9 mouse cellular contexts compared by ENCODE assay signal in genomic region chr11:88555902-88556549, GRCm38 (mm10).
A peak's percentile ranks its signal among the peaks of the same experiment; 100 is the strongest.
DNase-seq lines count a peak whose midpoint lies in the region; ATAC-seq and TF ChIP-seq lines count a peak whose summit lies in the region.
"Had no signal": no experiment of that assay in that cellular context is flagged by ENCODE, and none has a peak within 500 bp of the region (broad histone marks: within the 10 kb centered on the region; RNA-seq: fewer than 3 reads in every experiment).

No protein-coding gene starts in this region.

- no peak overlapping the region for H3K4me2 ChIP-seq in forebrain, embryonic 12.5 days
- H3K4me2 ChIP-seq in hindbrain, postnatal 0 days (ENCODE audit: low read depth, low read length), result no peak overlapping the region
- H3K4me2 ChIP-seq in liver, embryonic 14.5 days (ENCODE audit: low read depth), result no peak overlapping the region

- no peaks in the 10 kb centered on the region for H3K27me3 ChIP-seq in forebrain, embryonic 12.5 days
- H3K27me3 ChIP-seq in hindbrain, postnatal 0 days (ENCODE audit: insufficient read depth, low read length), result no peaks in the 10 kb centered on the region
- H3K27me3 ChIP-seq in liver, embryonic 14.5 days (ENCODE audit: control insufficient read depth, insufficient read depth, low read length), result no peaks in the 10 kb centered on the region
- H3K27me3 ChIP-seq: Patski had no signal

- H3K36me3 ChIP-seq in forebrain, embryonic 12.5 days (replicated peaks), result no peaks in the 10 kb centered on the region
- H3K36me3 ChIP-seq in hindbrain, postnatal 0 days (ENCODE audit: insufficient read depth, low read length), result no peaks in the 10 kb centered on the region
- H3K36me3 ChIP-seq in liver, embryonic 14.5 days (replicated peaks; ENCODE audit: control insufficient read depth, insufficient read depth, low read depth), result no peaks in the 10 kb centered on the region

- H3K4me1 ChIP-seq in forebrain, embryonic 12.5 days, result peaks cover 92% of the 10 kb centered on the region
- H3K4me1 ChIP-seq in hindbrain, postnatal 0 days (ENCODE audit: insufficient read depth, low read length), result peaks cover 45% of the 10 kb centered on the region
- peaks cover 40 to 75% of the 10 kb centered on the region in 2 experiments for H3K4me1 ChIP-seq in liver, embryonic 14.5 days (replicated peaks; ENCODE audit: control insufficient read depth in 2 of 2, insufficient read depth in 2 of 2, low read length in 1 of 2)

- no peak for TF ChIP-seq EP300 in liver, embryonic 14.5 days (IDR thresholded peaks at IDR 0.05; ENCODE audit: low read depth)

- TF ChIP-seq CTCF in hindbrain, postnatal 0 days (IDR thresholded peaks at IDR 0.05; ENCODE audit: low read depth), result no peak
- no peak for TF ChIP-seq CTCF in liver, embryonic 14.5 days (IDR thresholded peaks at IDR 0.05; ENCODE audit: low read depth)

- H3K27ac ChIP-seq in forebrain, embryonic 12.5 days, result peak overlapping the region; percentile 63
- H3K27ac ChIP-seq in hindbrain, postnatal 0 days, result peak overlapping the region; percentile 52
- peak overlapping the region; percentile 22; the same call in 1 of the 2 replicates for H3K27ac ChIP-seq in liver, embryonic 14.5 days

- 57% methylated on average over 6 of the region's 6 CpGs for WGBS in forebrain, embryonic 12.5 days
- 51% methylated on average over 6 of the region's 6 CpGs for WGBS in hindbrain, postnatal 0 days
- 47% methylated on average over 6 of the region's 6 CpGs for WGBS in liver, embryonic 14.5 days (ENCODE audit: insufficient replicate concordance)

- H3K4me3 ChIP-seq in forebrain, embryonic 12.5 days (replicated peaks), result no peak overlapping the region
- H3K4me3 ChIP-seq in hindbrain, postnatal 0 days (ENCODE audit: low read length), result no peak overlapping the region
- no peak overlapping the region for H3K4me3 ChIP-seq in liver, embryonic 14.5 days (ENCODE audit: insufficient read depth in 1 of 2, low read depth in 2 of 2, low read length in 2 of 2)

- H3K9me3 ChIP-seq in forebrain, embryonic 12.5 days, result no peaks in the 10 kb centered on the region
- no peaks in the 10 kb centered on the region for H3K9me3 ChIP-seq in hindbrain, postnatal 0 days (ENCODE audit: low read length)
- H3K9me3 ChIP-seq in liver, embryonic 14.5 days (ENCODE audit: control insufficient read depth, low read length), result no peaks in the 10 kb centered on the region

- peak; percentile 55 for DNase-seq in gastrocnemius, postnatal 25 days
- no peak for DNase-seq in gastrocnemius, postnatal 10 days
- DNase-seq in hindbrain, postnatal 0 days (ENCODE audit: low spot score), result no peak
- no peak for DNase-seq in liver, embryonic 14.5 days (ENCODE audit: low read depth in 3 of 3, low spot score in 3 of 3)
- DNase-seq in skeletal muscle tissue, adult 2 months (ENCODE audit: low read depth, low spot score), result peak; percentile 53
- no peak for DNase-seq in layer of hippocampus, adult 9-10 months (ENCODE audit: low spot score)

- no peak for ATAC-seq in forebrain, embryonic 12.5 days (ENCODE audit: low FRiP score)
- ATAC-seq in hindbrain, postnatal 0 days, result no peak
- no peak for ATAC-seq in liver, embryonic 14.5 days (ENCODE audit: insufficient read depth)
- no peak for ATAC-seq in erythroid progenitor cell, adult 5-6 weeks (replicated peaks; ENCODE audit: low FRiP score, poor library complexity, severe bottlenecking)
- ATAC-seq: Patski had no signal

- peak overlapping the region; percentile 29; the same call in 1 of the 2 replicates for H3K9ac ChIP-seq in forebrain, embryonic 12.5 days
- H3K9ac ChIP-seq in hindbrain, postnatal 0 days (replicated peaks; ENCODE audit: low read length), result no peak overlapping the region
- no peak overlapping the region for H3K9ac ChIP-seq in liver, embryonic 14.5 days (replicated peaks)

Comparison
In these comparisons a context has a peak if more than half of its experiments do, and no peak if none do; other contexts are left out.
1. DNase-seq: peak in gastrocnemius, postnatal 25 days (single experiment) and skeletal muscle tissue, adult 2 months (single experiment); none in gastrocnemius, postnatal 10 days (single experiment), hindbrain, postnatal 0 days (single experiment), liver, embryonic 14.5 days (0 of 3) and layer of hippocampus, adult 9-10 months (single experiment).
2. Peak in every context shown above with its lines, with median percentiles within 50 percentile points of each other: H3K27ac ChIP-seq.